Mouse (Mus musculus): ENCODE results near the gene Gm10310.
"Not testable (repeated sequence)": the region's sequence is repeated elsewhere in the genome, so short reads cannot be mapped to it uniquely, and the experiment has no call there.

Gm10310 gene

GRCm38 (mm10) chr10:129984962-129985361 lies at the start of gene Gm10310:
Gene Gm10310 (minus strand): TSS chr10:129985062.
- not testable (repeated sequence) for DNase-seq (ENCODE audit: low spot score in 2 of 2)

GRCm38 (mm10) chr10:130030048-130030447 lies 45.2 kb upstream of the Gm10310 start, which contains the start of gene Olfr821:
Gene Olfr821 (plus strand): TSS chr10:130030348.
- no peak for DNase-seq (ENCODE audit: low spot score in 2 of 2)

DNA sequence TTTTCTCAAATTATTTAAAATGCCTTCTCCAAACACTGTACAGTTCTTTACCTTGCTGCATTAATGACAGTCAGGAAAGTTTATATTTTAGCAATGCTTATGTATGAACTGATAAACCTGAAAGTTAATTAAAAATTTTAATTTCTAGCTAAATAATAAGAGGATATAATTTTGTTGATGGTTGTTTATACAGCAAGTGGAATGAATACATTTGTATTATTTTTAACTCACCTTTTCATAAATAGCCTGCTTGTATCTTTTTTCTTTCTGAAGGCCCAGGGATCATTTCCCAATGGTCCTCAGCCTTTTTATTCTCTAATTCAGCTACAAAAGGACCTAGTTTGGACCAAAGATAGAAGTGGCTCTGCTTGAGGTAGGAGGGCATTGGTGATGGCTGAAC lies 27.5 kb upstream of the Gm10310 start, which contains the start of gene Olfr820:
Olfr820 (plus strand) TSS at position 301 of the 400 bp plus-strand sequence.
- no peak for DNase-seq (ENCODE audit: low spot score in 2 of 2)

DNA sequence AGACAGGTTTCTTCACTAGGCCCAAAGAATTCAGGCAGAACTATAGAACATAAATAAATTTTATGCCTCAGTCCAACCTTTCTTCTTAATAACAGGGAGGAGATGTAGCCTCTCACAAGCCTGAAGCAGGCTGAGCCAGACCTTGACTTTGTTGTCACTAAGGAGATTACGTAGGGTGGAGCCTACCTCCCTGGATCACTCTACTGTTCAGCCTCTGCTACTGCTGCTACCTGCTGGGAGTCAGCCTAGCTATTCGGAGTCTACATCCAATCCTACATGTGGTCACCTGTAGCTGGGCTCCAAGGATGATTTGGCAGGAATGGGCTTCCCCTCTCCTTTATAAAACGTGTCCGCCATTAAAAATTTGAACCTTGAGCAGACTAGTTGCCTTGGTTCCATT lies 20.5 kb upstream of the Gm10310 start:
- not testable (repeated sequence) for DNase-seq (ENCODE audit: low spot score in 2 of 2)

- DNase-seq (ENCODE audit: low spot score in 2 of 2) = not testable (repeated sequence)
Measured at GRCm38 (mm10) chr10:130004104-130004503, 19.2 kb upstream of the Gm10310 start.

- DNase-seq (ENCODE audit: low spot score in 2 of 2) = not testable (repeated sequence)
Measured at GRCm38 (mm10) chr10:129981867-129982266, 3.0 kb downstream of the Gm10310 start.

GRCm38 (mm10) chr10:129976040-129976439 lies 8.8 kb downstream of the Gm10310 start, which contains the start of gene Olfr247:
Gene Olfr247 (minus strand): TSS chr10:129976140.
- DNase-seq (ENCODE audit: low spot score in 2 of 2) = not testable (repeated sequence)

GRCm38 (mm10) chr10:129972994-129973393 lies 11.9 kb downstream of the Gm10310 start:
- not testable (repeated sequence) for DNase-seq (ENCODE audit: low spot score in 2 of 2)

- DNase-seq (ENCODE audit: low spot score in 2 of 2) = not testable (repeated sequence)
Measured at GRCm38 (mm10) chr10:129967166-129967565, 17.7 kb downstream of the Gm10310 start, which contains the start of gene Olfr819. Gene Olfr819 (minus strand): TSS chr10:129967266.

DNA sequence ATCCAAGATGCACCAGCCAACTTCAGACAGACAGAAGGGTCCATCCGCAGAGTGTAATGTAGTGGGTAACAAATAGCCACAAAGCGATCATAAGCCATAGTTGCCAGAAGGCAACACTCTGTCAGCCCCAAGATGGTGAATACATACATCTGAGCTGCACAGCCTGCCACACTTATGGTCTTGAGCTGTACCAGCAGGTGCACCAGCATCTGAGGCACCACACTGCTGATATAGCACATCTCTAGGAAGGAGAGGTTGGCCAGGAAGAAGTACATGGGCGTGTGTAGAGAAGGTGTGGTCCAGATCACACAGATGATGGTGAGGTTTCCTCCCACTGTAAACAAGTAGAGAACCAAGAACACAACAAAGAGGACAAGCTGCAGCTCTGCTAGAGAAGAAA lies 18.6 kb downstream of the Gm10310 start:
- DNase-seq (ENCODE audit: low spot score in 2 of 2) = not testable (repeated sequence)

GRCm38 (mm10) chr10:129949000-129949399 lies 35.9 kb downstream of the Gm10310 start, which contains the start of gene Olfr818:
Gene Olfr818 (minus strand): TSS chr10:129949100.
- no peak for DNase-seq (ENCODE audit: low spot score in 2 of 2)

Measured in natural killer cell, adult 2 months (primary cell).